Mouse (Mus musculus): ENCODE measurements around the gene Chsy1. TPM values are rescaled to one million over a fixed set of nuclear protein-coding genes. Genes with fewer than 3 reads are reported as not detected.

The Chsy1 gene
- polyA plus RNA-seq, 2 experiments = 7.9 to 9.0 TPM

DNA sequence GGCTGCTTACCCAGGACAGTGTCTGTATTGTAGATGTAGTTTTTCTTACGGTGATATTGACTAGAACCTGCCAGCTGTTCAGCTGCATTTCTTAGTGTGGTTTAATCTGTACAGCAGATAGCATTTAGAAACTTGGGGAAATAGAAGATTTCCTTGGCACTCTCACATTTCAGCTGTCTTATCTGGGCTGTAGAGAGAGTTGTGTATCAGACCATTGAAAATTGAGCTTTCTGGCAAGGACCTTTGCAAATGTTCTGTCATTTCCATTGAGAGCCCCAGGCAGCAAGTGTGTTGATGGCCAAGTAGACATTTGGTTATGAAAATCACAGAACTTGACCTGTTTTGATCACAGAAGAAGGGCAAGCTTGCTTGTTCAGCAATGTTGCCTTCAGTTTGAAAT lies 10.8 kb downstream of the Chsy1 start:
- H3K4me1 ChIP-seq (replicated peaks; ENCODE audit: control insufficient read depth in 2 of 2, insufficient read depth in 2 of 2, low read length in 1 of 2) = peaks cover 37% of the 10 kb centered on the region in 2 experiments

GRCm38 (mm10) chr7:66120702-66121396 lies 11.5 kb downstream of the Chsy1 start:
- Histone ChIP-seq H3K4me3 (ENCODE audit: insufficient read depth in 1 of 2, low read depth in 2 of 2, low read length in 2 of 2) (no peak overlapping the region), H3K36me3 (replicated peaks; ENCODE audit: control insufficient read depth, insufficient read depth, low read depth) (peaks cover 16% of the 10 kb centered on the region), H3K27ac (no peak overlapping the region), H3K4me1 (replicated peaks; ENCODE audit: control insufficient read depth in 2 of 2, insufficient read depth in 2 of 2, low read length in 1 of 2) (peaks cover 30% of the 10 kb centered on the region in 2 experiments), H3K27me3 (ENCODE audit: control insufficient read depth, insufficient read depth, low read length) (no peaks in the 10 kb centered on the region), H3K9me3 (ENCODE audit: control insufficient read depth, low read length) (no peaks in the 10 kb centered on the region), H3K4me2 (ENCODE audit: low read depth) (no peak overlapping the region), H3K9ac (replicated peaks) (no peak overlapping the region)
- 31% methylated on average over 7 of the region's 7 CpGs for WGBS (ENCODE audit: insufficient replicate concordance)
- TF ChIP-seq EP300 (IDR thresholded peaks at IDR 0.05; ENCODE audit: low read depth) (no peak), CTCF (IDR thresholded peaks at IDR 0.05; ENCODE audit: low read depth) (no peak)
- ATAC-seq (ENCODE audit: insufficient read depth) (no peak), DNase-seq (ENCODE audit: low read depth in 3 of 3, low spot score in 3 of 3) (no peak)

More for the DNA sequence above, 10.8 kb downstream of the Chsy1 start:
- Histone ChIP-seq H3K27ac (no peak overlapping the region), H3K9me3 (ENCODE audit: control insufficient read depth, low read length) (no peaks in the 10 kb centered on the region), H3K9ac (replicated peaks) (no peak overlapping the region), H3K27me3 (ENCODE audit: control insufficient read depth, insufficient read depth, low read length) (no peaks in the 10 kb centered on the region), H3K4me3 (ENCODE audit: insufficient read depth in 1 of 2, low read depth in 2 of 2, low read length in 2 of 2) (no peak overlapping the region), H3K36me3 (replicated peaks; ENCODE audit: control insufficient read depth, insufficient read depth, low read depth) (peaks cover 9% of the 10 kb centered on the region), H3K4me2 (ENCODE audit: low read depth) (no peak overlapping the region)
- DNase-seq (ENCODE audit: low read depth in 3 of 3, low spot score in 3 of 3) = no peak
- ATAC-seq (ENCODE audit: insufficient read depth) = no peak
- no peak for TF ChIP-seq CTCF (IDR thresholded peaks at IDR 0.05; ENCODE audit: low read depth)
- TF ChIP-seq EP300 (IDR thresholded peaks at IDR 0.05; ENCODE audit: low read depth) = no peak
- WGBS (ENCODE audit: insufficient replicate concordance) = 31% methylated on average over 1 of the region's 1 CpGs

GRCm38 (mm10) chr7:66124551-66124968 lies 15.2 kb downstream of the Chsy1 start:
- Histone ChIP-seq H3K9ac (replicated peaks) (no peak overlapping the region), H3K27ac (no peak overlapping the region), H3K36me3 (replicated peaks; ENCODE audit: control insufficient read depth, insufficient read depth, low read depth) (peaks cover 24% of the 10 kb centered on the region), H3K4me2 (ENCODE audit: low read depth) (no peak overlapping the region), H3K9me3 (ENCODE audit: control insufficient read depth, low read length) (no peaks in the 10 kb centered on the region), H3K4me1 (replicated peaks; ENCODE audit: control insufficient read depth in 2 of 2, insufficient read depth in 2 of 2, low read length in 1 of 2) (peaks cover 10 to 14% of the 10 kb centered on the region in 2 experiments), H3K27me3 (ENCODE audit: control insufficient read depth, insufficient read depth, low read length) (no peaks in the 10 kb centered on the region), H3K4me3 (ENCODE audit: insufficient read depth in 1 of 2, low read depth in 2 of 2, low read length in 2 of 2) (no peak overlapping the region)
- 76% methylated on average over 11 of the region's 11 CpGs for WGBS (ENCODE audit: insufficient replicate concordance)
- no peak for TF ChIP-seq EP300 (IDR thresholded peaks at IDR 0.05; ENCODE audit: low read depth)
- TF ChIP-seq CTCF (IDR thresholded peaks at IDR 0.05; ENCODE audit: low read depth) = no peak
- ATAC-seq (ENCODE audit: insufficient read depth) = no peak
- DNase-seq (ENCODE audit: low read depth in 3 of 3, low spot score in 3 of 3) = no peak

DNA sequence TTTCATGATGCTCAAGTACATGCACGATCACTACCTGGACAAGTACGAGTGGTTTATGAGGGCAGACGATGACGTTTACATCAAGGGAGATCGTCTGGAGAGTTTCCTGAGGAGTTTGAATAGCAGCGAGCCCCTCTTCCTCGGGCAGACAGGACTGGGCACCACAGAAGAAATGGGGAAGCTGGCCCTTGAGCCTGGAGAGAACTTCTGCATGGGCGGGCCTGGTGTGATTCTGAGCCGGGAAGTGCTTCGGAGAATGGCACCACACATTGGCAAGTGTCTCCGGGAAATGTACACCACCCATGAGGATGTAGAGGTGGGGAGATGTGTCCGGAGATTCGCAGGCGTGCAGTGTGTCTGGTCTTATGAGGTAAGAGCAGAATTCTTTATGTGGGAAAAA lies 16.1 kb downstream of the Chsy1 start:
- Histone ChIP-seq H3K36me3 (replicated peaks; ENCODE audit: control insufficient read depth, insufficient read depth, low read depth) (peaks cover 29% of the 10 kb centered on the region), H3K4me3 (ENCODE audit: insufficient read depth in 1 of 2, low read depth in 2 of 2, low read length in 2 of 2) (no peak overlapping the region), H3K9me3 (ENCODE audit: control insufficient read depth, low read length) (no peaks in the 10 kb centered on the region), H3K27me3 (ENCODE audit: control insufficient read depth, insufficient read depth, low read length) (no peaks in the 10 kb centered on the region), H3K9ac (replicated peaks) (no peak overlapping the region), H3K4me1 (replicated peaks; ENCODE audit: control insufficient read depth in 2 of 2, insufficient read depth in 2 of 2, low read length in 1 of 2) (peaks cover 5 to 8% of the 10 kb centered on the region in 2 experiments), H3K27ac (no peak overlapping the region), H3K4me2 (ENCODE audit: low read depth) (no peak overlapping the region)
- no peak for TF ChIP-seq EP300 (IDR thresholded peaks at IDR 0.05; ENCODE audit: low read depth)
- TF ChIP-seq CTCF (IDR thresholded peaks at IDR 0.05; ENCODE audit: low read depth) = no peak
- ATAC-seq (ENCODE audit: insufficient read depth) (no peak), DNase-seq (ENCODE audit: low read depth in 3 of 3, low spot score in 3 of 3) (no peak)
- 73% methylated on average over 14 of the region's 14 CpGs for WGBS (ENCODE audit: insufficient replicate concordance)

DNA sequence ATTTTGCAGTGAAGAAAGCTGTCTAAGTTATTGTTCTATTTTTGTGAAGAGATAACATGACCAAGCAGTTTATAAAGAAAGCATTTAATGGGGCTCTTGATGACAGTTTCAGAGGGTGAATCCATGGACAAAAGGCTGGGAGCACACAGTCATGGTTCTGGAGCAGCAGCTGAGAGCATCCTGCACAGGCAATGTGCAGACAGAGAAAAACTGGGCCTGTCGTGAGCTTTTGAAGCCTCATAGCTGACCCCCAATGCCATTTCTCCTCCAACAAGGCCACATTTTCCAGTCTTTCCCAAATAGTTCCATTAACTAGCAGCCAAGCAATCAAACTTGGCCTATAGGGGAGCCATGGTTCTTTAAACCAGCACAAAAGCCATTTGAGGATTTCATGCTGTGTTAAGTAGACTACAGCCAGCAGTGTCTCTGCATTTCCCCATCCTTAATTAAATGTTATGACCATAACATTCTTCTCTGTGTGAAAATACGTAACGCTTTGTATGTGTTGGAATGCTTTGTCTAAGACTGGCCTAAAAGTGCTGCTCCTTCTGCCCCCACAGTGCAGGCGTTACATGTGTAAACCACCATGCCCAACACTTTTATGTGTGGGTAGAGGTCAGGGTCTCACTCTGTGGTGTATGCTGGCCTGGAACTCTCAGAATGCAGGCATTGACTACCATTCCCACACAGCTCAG lies 18.8 kb downstream of the Chsy1 start:
- Histone ChIP-seq H3K4me1 (replicated peaks; ENCODE audit: control insufficient read depth in 2 of 2, insufficient read depth in 2 of 2, low read length in 1 of 2) (peaks cover 0 to 9% of the 10 kb centered on the region in 2 experiments; a peak in 2 of 4 replicates), H3K27me3 (ENCODE audit: control insufficient read depth, insufficient read depth, low read length) (no peaks in the 10 kb centered on the region), H3K9ac (replicated peaks) (no peak overlapping the region), H3K27ac (no peak overlapping the region), H3K36me3 (replicated peaks; ENCODE audit: control insufficient read depth, insufficient read depth, low read depth) (peaks cover 37% of the 10 kb centered on the region), H3K9me3 (ENCODE audit: control insufficient read depth, low read length) (no peaks in the 10 kb centered on the region), H3K4me2 (ENCODE audit: low read depth) (no peak overlapping the region), H3K4me3 (ENCODE audit: insufficient read depth in 1 of 2, low read depth in 2 of 2, low read length in 2 of 2) (no peak overlapping the region)
- ATAC-seq (ENCODE audit: insufficient read depth) (no peak), DNase-seq (ENCODE audit: low read depth in 3 of 3, low spot score in 3 of 3) (no peak)
- 78% methylated on average over 4 of the region's 4 CpGs for WGBS (ENCODE audit: insufficient replicate concordance)
- TF ChIP-seq EP300 (IDR thresholded peaks at IDR 0.05; ENCODE audit: low read depth) (no peak), CTCF (IDR thresholded peaks at IDR 0.05; ENCODE audit: low read depth) (no peak)

Measured in liver, embryonic 14.5 days (tissue).